Mouse (Mus musculus) heart, embryonic 11.5 days (tissue): ENCODE results near the gene Ercc6l. TPM values are rescaled to one million over a fixed set of nuclear protein-coding genes. Genes with fewer than 3 reads are reported as not detected.
A peak's percentile ranks its signal among the peaks of the same experiment; 100 is the strongest.

Experiments used
- ATAC-seq: fragments of 200-750 bp; cut with Nextera tagmentation; replicated peaks from 2 replicates; pipeline ENCODE4 v1.8.0; 2017; ENCODE audit warnings: moderate library complexity; ENCODE audit not compliant: insufficient number of reproducible peaks, low FRiP score, low TSS enrichment
- H3K27ac ChIP-seq: fragments of 300-500 bp; sonication (generic); 2 replicates; pipeline ENCODE4 v1.5.1; 2014; ENCODE audit warnings: mild to moderate bottlenecking, low read depth, low read length
- H3K27me3 ChIP-seq: fragments of 300-500 bp; sonication (generic); 2 replicates; pipeline ENCODE4 v1.6.1; 2014; ENCODE audit warnings: mild to moderate bottlenecking, low read length, mixed read lengths; ENCODE audit not compliant: control insufficient read depth, insufficient read depth
- H3K36me3 ChIP-seq: fragments of 300-500 bp; sonication (generic); 2 replicates; pipeline ENCODE4 v1.6.1; 2014; ENCODE audit warnings: mild to moderate bottlenecking, low read length, moderate library complexity, mixed read lengths; ENCODE audit not compliant: control insufficient read depth, insufficient read depth
- H3K4me1 ChIP-seq: fragments of 300-500 bp; sonication (generic); 2 replicates; pipeline ENCODE4 v1.6.1; 2014; ENCODE audit warnings: low read length; ENCODE audit not compliant: control insufficient read depth, insufficient read depth
- H3K4me2 ChIP-seq: fragments of 300-500 bp; sonication (generic); 2 replicates; pipeline ENCODE4 v1.6.1; 2014; ENCODE audit warnings: mild to moderate bottlenecking, moderate library complexity
- H3K4me3 ChIP-seq: fragments of 300-500 bp; sonication (generic); 2 replicates; pipeline ENCODE4 v1.5.1; 2014; ENCODE audit warnings: low read depth, low read length
- H3K9ac ChIP-seq: fragments of 300-500 bp; sonication (generic); 2 replicates; pipeline ENCODE4 v1.6.1; 2014; ENCODE audit warnings: mild to moderate bottlenecking, low read depth, low read length, moderate library complexity
- H3K9me3 ChIP-seq: fragments of 300-500 bp; sonication (generic); replicated peaks from 2 replicates; pipeline ENCODE4 v1.6.1; 2016; ENCODE audit warnings: low read length; ENCODE audit not compliant: control insufficient read depth
- WGBS: fragments of 180-500 bp; shearing (Covaris S2); extraction: QIAGEN DNeasy Blood & Tissue Kit; methylation state at CpG from one replicate; pipeline ENCODE4 v1.1.7; 2014; ENCODE audit not compliant: insufficient replicate concordance; 5-methylcytosine and 5-hydroxymethylcytosine counted together
- polyA plus RNA-seq: library from polyadenylated mRNA; unstranded; fragments of >200 nt; fragmentation: Nextera tagmentation; extraction: Ambion mirVana; gene quantifications from 2 replicates; pipeline ENCODE4 v1.2.1, GENCODE M21; 2014

The Ercc6l gene
- 9.8 and 13.3 TPM in 2 replicates for polyA plus RNA-seq

DNA sequence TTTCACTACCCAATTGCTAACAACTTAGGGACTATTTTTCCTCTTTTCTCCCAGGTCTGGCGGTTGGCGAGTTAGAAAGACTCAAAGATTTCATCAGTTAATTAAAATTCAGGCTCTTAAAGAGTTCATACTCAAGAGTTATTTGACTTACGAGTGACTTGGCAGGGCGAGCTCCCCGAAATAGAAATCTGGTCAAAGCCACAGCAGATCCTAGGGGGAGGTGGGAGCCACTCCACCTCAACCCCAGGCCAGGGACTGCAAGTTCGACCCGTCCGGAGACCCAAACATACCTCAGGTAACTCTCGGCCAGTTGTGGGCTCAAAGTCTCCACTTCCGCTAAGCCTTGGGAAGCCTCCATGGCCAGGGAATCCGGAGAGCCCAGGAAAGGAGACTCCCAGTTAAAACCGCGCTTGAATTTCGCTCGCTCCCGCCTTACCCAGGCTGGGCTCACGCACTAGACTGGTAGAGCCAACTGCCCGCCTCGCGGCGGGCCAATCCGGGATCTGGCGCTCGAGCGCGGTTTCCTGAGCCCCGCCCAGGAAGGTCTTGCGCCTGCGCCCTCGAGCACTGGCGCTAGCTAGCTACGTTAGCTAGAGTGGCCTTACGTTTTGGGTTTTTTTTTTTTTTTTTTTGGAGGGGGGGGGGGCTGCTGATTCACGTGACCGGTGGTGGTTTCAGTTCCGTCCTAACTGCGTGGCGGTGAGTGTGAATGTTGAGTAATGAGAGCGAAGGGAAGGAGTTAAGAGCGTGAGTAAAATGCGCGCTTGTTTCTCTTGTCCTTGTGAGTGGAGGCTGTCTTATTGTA lies at the start of gene Ercc6l:
Gene Ercc6l, minus strand, starts transcription at position 474 of the 805 bp plus-strand sequence.
- Histone ChIP-seq H3K27ac (peak within 1 kb of the TSS; percentile 70), H3K4me3 (peak within 1 kb of the TSS; percentile 54), H3K9ac (peak within 1 kb of the TSS; percentile 72), H3K36me3 (no peaks in the 10 kb centered on the region), H3K4me2 (peak within 1 kb of the TSS; percentile 57), H3K9me3 (no peaks in the 10 kb centered on the region), H3K4me1 (no peaks in the 10 kb centered on the region), H3K27me3 (no peaks in the 10 kb centered on the region)
- 9% methylated on average over 42 of the region's 42 CpGs for WGBS
- ATAC-seq = peak; percentile 96

DNA sequence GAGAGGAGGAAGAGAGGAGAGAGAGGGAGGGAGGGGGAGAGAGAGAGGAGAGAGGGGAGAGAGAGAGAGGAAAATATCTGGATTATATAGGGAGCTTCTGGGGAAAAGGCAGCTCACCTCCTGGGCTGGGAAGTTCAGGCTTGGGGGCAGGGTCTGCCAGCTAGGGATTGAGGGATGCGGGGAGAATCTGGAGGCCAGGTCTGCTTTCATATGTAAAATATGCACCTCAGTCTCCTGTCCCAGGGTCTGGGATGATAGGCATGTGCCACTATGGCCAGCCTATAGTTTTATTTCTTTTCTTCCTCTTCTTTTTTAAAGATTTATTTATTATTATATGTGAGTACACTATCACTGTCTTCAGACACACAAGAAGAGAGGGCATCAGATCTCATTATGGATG lies 33.9 kb upstream of the Ercc6l start:
- 50% methylated on average over 1 of the region's 1 CpGs for WGBS
- 0 out of 2 replicates have a peak, but pooled peaks cover 6% of the 10 kb centered on the region for H3K27me3 ChIP-seq
- no peak overlapping the region for H3K9ac ChIP-seq
- H3K4me3 ChIP-seq = no peak overlapping the region
- no peak overlapping the region for H3K4me2 ChIP-seq
- H3K27ac ChIP-seq = no peak overlapping the region
- H3K4me1 ChIP-seq = no peaks in the 10 kb centered on the region
- no peaks in the 10 kb centered on the region for H3K9me3 ChIP-seq
- no peak for ATAC-seq
- H3K36me3 ChIP-seq = no peaks in the 10 kb centered on the region

DNA sequence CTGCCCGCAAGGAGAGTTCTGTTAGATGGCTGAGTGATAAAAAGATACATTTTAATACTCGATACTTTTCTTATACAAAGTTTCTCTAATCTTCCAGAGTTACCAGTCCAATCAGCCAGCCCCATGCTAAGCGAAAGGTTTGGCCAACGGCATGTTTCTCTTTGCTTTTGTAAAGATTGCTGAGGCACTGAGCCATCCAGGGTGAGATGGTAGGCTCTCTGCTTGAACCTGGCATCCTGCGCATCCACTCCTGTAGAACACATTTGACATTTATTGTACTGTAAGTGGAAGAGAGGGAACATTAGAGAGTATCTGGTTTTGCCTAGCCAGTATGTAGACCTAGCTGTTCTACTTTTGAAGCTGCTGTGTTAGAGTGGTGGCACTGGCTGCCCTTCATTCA lies 32.7 kb upstream of the Ercc6l start:
- 0 out of 2 replicates have a peak, but pooled peaks cover 6% of the 10 kb centered on the region for H3K27me3 ChIP-seq
- peak overlapping the region; percentile 64; the same call in 1 of the 2 replicates for H3K4me3 ChIP-seq
- peak overlapping the region; percentile 31; the same call in 1 of the 2 replicates for H3K4me2 ChIP-seq
- H3K36me3 ChIP-seq = no peaks in the 10 kb centered on the region
- WGBS = 40% methylated on average over 5 of the region's 5 CpGs
- H3K9me3 ChIP-seq = no peaks in the 10 kb centered on the region
- ATAC-seq = no peak
- H3K4me1 ChIP-seq = no peaks in the 10 kb centered on the region
- no peak overlapping the region for H3K9ac ChIP-seq
- no peak overlapping the region for H3K27ac ChIP-seq

DNA sequence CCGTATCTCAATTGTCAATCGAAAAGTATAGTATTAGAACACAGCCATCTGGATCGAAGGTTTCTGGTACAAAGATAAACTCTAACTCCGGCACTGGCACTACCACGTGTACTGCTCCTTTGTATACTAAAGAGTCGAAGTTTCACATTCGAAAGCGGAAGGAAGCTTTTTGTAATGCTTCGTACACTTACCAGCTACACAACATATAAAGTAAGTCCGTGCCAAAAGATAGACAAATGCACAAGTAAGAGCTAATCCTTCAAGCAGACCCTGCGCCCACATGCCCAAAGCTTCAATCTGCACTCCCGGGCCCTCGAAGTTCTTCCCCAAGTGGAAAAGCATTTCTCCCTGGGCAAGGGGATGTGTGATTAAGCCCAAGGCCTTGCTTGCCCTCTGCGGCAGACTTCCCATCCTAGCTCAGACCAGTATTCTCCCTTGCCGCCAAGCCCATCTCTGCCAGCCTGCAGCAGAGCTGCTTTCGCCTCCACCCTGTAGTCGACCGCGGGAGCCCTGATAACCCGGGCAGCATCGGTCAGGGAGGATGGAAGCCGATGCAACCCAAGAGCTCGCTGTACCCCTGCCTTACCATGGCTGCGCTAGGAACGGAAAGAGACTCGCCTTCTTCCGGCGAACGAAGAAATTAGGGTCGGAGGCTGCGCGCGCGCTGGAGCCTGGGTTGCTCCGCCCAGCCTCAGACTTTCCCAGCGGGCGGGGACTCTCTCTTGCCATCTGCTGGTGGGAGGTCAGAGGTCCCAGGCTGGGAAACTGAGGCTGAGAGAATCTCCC lies 32.0 kb upstream of the Ercc6l start, which contains the start of gene Rps4x:
Gene Rps4x, minus strand, starts transcription at position 683 of the 786 bp plus-strand sequence.
- H3K36me3 ChIP-seq = no peaks in the 10 kb centered on the region
- peak within 1 kb of the TSS; percentile 76 for H3K27ac ChIP-seq
- H3K9ac ChIP-seq = peak within 1 kb of the TSS; percentile 86
- no peaks in the 10 kb centered on the region for H3K9me3 ChIP-seq
- peak within 1 kb of the TSS; percentile 71 for H3K4me2 ChIP-seq
- 0 out of 2 replicates have a peak, but pooled peaks cover 6% of the 10 kb centered on the region for H3K27me3 ChIP-seq
- ATAC-seq = peak; percentile 79
- peak within 1 kb of the TSS; percentile 64 for H3K4me3 ChIP-seq
- 18% methylated on average over 37 of the region's 37 CpGs for WGBS
- no peaks in the 10 kb centered on the region for H3K4me1 ChIP-seq

DNA sequence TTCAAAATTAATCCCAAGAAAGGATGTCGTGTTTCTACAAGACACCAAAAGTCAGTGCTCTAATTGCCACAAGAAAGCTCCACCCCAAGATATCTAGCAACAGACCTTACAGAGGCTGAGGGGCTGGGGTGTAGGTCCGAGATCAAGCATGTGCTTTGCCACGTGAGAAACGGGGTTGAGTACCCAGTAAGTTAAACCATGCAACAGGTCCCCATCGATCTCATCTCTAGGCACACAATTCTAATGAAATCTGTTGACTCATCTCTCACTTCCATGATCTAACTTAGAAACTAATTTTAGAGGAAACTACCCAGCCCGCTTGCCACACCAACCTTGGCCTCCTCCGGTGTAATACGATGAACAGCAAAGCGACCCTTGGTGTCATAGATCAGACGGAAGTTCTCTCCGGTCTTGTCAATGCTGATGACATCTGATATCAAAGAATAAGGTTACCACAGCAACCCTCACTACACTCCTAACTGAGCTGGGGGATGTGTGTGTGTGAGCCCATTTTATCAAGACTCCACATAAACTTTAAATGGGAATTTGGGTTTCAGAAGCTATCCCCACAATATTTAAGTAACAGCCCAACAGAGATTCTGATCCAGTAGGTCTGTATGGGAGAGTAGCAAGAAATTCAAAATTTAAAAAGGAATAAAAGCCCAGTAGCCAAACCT lies 30.3 kb upstream of the Ercc6l start:
- Histone ChIP-seq H3K4me1 (no peaks in the 10 kb centered on the region), H3K4me3 (peak overlapping the region; percentile 64), H3K27me3 (0 out of 2 replicates have a peak, but pooled peaks cover 6% of the 10 kb centered on the region), H3K9me3 (no peaks in the 10 kb centered on the region), H3K36me3 (no peaks in the 10 kb centered on the region), H3K27ac (no peak overlapping the region), H3K9ac (peak overlapping the region; percentile 86; the same call in 1 of the 2 replicates), H3K4me2 (peak overlapping the region; percentile 71)
- ATAC-seq = no peak
- 48% methylated on average over 11 of the region's 11 CpGs for WGBS

DNA sequence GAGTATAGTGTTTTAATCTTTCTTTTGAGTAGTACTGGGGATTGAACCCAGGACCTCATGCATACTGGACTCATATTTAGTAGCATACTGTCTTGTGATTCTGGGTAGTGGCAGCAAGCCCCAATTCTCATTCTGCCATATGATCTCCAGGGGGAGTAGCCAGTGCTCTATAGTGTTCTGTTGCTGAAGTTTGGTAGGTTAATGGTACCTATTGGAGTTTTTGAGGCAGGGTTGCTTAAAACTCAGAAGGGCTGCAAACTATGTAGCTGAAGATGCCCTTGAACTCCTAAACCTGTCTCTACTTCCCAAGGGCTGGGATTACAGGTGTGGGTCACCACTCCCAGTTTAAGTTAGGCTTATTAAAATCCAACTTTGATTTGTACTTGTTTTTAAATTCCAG lies 25.7 kb upstream of the Ercc6l start:
- ATAC-seq = no peak

DNA sequence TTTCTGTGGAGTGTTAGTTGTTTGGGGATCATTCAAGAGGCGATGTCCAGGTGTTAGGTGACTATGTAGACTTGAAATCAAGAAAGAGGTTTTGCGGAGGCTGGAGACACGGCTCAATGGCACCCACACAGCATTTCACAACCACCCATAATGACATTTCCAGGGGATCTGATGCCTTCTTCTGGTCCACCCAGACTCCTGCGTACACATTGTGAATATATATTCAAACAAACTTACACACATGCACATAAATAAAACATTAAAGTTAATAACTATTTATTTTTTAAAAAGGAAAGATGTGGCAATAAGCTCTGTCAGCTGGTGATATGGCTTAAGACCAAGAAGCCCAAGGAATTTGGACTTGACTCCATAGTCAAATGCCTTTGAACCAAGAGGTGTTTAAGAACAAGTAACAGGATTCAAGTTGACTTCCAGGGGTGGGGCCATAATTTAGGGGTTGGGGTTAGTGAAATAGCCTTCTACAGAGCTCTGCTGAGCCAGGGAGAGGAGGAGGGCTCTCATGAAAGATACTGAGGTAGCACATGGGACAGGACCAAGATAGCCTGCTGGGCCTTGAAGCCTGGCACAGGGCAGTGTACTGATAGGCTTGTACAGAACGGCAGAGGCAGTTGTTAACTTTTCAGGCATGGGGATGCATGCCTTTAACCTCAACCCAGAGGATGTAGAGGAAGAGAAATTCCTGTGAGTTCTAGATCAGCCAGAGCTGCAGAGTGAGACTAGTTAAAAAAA lies 18.8 kb upstream of the Ercc6l start:
- Histone ChIP-seq H3K4me2 (no peak overlapping the region), H3K27me3 (no peaks in the 10 kb centered on the region), H3K4me1 (no peaks in the 10 kb centered on the region), H3K9ac (no peak overlapping the region), H3K9me3 (no peaks in the 10 kb centered on the region), H3K36me3 (no peaks in the 10 kb centered on the region), H3K27ac (no peak overlapping the region), H3K4me3 (no peak overlapping the region)
- ATAC-seq = no peak
- 86% methylated on average over 5 of the region's 5 CpGs for WGBS

More for the DNA sequence above, 25.7 kb upstream of the Ercc6l start:
- H3K36me3 ChIP-seq = no peaks in the 10 kb centered on the region
- no peaks in the 10 kb centered on the region for H3K4me1 ChIP-seq
- no peaks in the 10 kb centered on the region for H3K9me3 ChIP-seq
- no peak overlapping the region for H3K4me2 ChIP-seq
- H3K9ac ChIP-seq = no peak overlapping the region
- H3K27ac ChIP-seq = no peak overlapping the region
- no peak overlapping the region for H3K4me3 ChIP-seq
- H3K27me3 ChIP-seq = no peaks in the 10 kb centered on the region

DNA sequence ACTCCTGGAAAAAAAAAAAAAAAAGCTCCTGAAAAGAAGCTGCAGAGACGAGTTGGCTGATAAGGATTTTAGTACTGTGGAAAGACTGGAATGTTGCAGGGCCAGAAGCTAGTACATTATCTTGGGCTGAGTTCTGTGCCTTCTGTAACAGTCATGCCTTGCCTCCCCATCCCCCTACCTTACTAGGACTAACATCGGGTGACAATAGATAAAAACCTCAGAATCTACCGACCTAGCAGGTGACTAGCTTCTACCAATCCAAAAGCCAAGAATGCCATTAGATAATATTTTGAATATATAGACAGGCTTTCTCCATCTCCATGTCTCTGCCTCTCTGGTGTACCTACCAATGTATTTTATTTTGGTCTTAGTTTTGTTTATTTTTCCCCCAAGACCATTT lies 14.0 kb upstream of the Ercc6l start:
- ATAC-seq = no peak
- no peak overlapping the region for H3K27ac ChIP-seq
- no peak overlapping the region for H3K4me2 ChIP-seq
- no peak overlapping the region for H3K4me3 ChIP-seq
- H3K36me3 ChIP-seq = no peaks in the 10 kb centered on the region
- no peaks in the 10 kb centered on the region for H3K9me3 ChIP-seq
- H3K27me3 ChIP-seq = no peaks in the 10 kb centered on the region; the same call in 1 of the 2 replicates
- H3K9ac ChIP-seq = no peak overlapping the region
- WGBS = 33% methylated on average over 3 of the region's 3 CpGs
- H3K4me1 ChIP-seq = no peaks in the 10 kb centered on the region
